Mouse (Mus musculus) kidney, postnatal 0 days (tissue): ENCODE data around the gene Unk. TPM values are rescaled to one million over a fixed set of nuclear protein-coding genes. Genes with fewer than 3 reads are reported as not detected.
A peak's percentile ranks its signal among the peaks of the same experiment; 100 is the strongest.
"Not testable (repeated sequence)": the region's sequence is repeated elsewhere in the genome, so short reads cannot be mapped to it uniquely, and the experiment has no call there.

Source experiments
- ATAC-seq: fragments of 200-750 bp; cut with Nextera tagmentation; replicated peaks from 2 replicates; pipeline ENCODE4 v1.8.0; 2017; ENCODE audit warnings: low read depth, moderate number of reproducible peaks, moderate TSS enrichment, moderate library complexity; ENCODE audit not compliant: low FRiP score
- DNase-seq: peaks from one replicate; pipeline ENCODE4 v3.0.0-alpha.2; 2016; ENCODE audit warnings: low spot score
- H3K27ac ChIP-seq: fragments of 300-500 bp; sonication (generic); 2 replicates; pipeline ENCODE4 v1.5.1; 2014; ENCODE audit warnings: mild to moderate bottlenecking
- H3K27me3 ChIP-seq: fragments of 300-500 bp; sonication (generic); 2 replicates; pipeline ENCODE4 v1.6.1; 2014; ENCODE audit warnings: low read length, mixed read lengths; ENCODE audit not compliant: insufficient read depth
- H3K36me3 ChIP-seq: fragments of 300-500 bp; sonication (generic); 2 replicates; pipeline ENCODE4 v1.6.1; 2014; ENCODE audit warnings: low read length, mixed read lengths; ENCODE audit not compliant: insufficient read depth
- H3K4me1 ChIP-seq: fragments of 300-500 bp; sonication (generic); replicated peaks from 2 replicates; pipeline ENCODE4 v1.6.1; 2014; ENCODE audit warnings: antibody characterized with exemption, low read length, mixed read lengths; ENCODE audit not compliant: insufficient read depth
- H3K4me2 ChIP-seq: fragments of 300-500 bp; sonication (generic); 2 replicates; pipeline ENCODE4 v1.6.1; 2014; ENCODE audit warnings: mild to moderate bottlenecking, low read length, moderate library complexity, mixed read lengths
- H3K4me3 ChIP-seq: fragments of 300-500 bp; sonication (generic); replicated peaks from 2 replicates; pipeline ENCODE4 v1.5.1; 2014; ENCODE audit warnings: low read depth, low read length
- H3K9ac ChIP-seq: fragments of 300-500 bp; sonication (generic); 2 replicates; pipeline ENCODE4 v1.6.1; 2014; ENCODE audit warnings: low read depth, low read length
- H3K9me3 ChIP-seq: fragments of 300-500 bp; sonication (generic); replicated peaks from 2 replicates; pipeline ENCODE4 v1.6.1; 2016; ENCODE audit warnings: low read length, inconsistent platforms, mixed read lengths
- CTCF ChIP-seq: IDR thresholded peaks from 2 replicates; pipeline ENCODE4 v1.5.1; 2016; ENCODE audit warnings: antibody characterized with exemption, low read depth, mild to moderate bottlenecking, moderate library complexity
- WGBS: fragments of 180-500 bp; shearing (Covaris S2); extraction: QIAGEN DNeasy Blood & Tissue Kit; methylation state at CpG from one replicate; pipeline ENCODE4 v1.1.7; 2014; 5-methylcytosine and 5-hydroxymethylcytosine counted together
- polyA plus RNA-seq: library from polyadenylated mRNA; unstranded; fragments of >200 nt; fragmentation: Nextera tagmentation; extraction: Ambion mirVana; gene quantifications from 2 replicates; pipeline ENCODE4 v1.2.1, GENCODE M21; 2015

Gene Unk
- polyA plus RNA-seq, 1 experiment from 2014 or later: 21.4 TPM

DNA sequence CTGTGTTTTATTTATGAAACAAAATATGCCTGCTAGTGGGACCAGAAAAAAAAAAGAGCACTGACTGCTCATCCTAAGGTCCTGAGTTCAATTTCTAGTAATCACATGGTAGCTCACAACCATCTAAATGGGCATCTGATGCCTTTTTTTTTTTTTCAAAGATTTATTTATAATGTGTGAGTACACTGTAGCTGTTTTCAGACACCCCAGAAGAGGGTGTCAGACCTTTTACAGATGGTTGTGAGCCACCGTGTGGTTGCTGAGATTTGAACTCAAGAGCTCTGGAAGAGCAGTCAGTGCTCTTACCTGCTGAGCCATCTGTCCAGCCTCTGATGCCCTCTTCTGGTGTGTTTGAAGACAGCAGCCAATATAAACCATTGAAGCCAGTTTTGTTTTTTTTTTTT is 9.6 kb upstream of the Unk start:
- Histone ChIP-seq H3K4me1 (no peaks in the 10 kb centered on the region), H3K4me3 (no peak overlapping the region), H3K27ac (0 out of 2 replicates have a peak overlapping the region, but pooled peaks have one; percentile 26), H3K9ac (no peak overlapping the region), H3K27me3 (no peaks in the 10 kb centered on the region), H3K36me3 (peaks cover 9% of the 10 kb centered on the region), H3K9me3 (no peaks in the 10 kb centered on the region), H3K4me2 (no peak overlapping the region)
- WGBS: 31% methylated on average over 1 of the region's 1 CpGs
- ATAC-seq (no peak), DNase-seq (no peak)
- TF ChIP-seq CTCF: peak; percentile 62

DNA sequence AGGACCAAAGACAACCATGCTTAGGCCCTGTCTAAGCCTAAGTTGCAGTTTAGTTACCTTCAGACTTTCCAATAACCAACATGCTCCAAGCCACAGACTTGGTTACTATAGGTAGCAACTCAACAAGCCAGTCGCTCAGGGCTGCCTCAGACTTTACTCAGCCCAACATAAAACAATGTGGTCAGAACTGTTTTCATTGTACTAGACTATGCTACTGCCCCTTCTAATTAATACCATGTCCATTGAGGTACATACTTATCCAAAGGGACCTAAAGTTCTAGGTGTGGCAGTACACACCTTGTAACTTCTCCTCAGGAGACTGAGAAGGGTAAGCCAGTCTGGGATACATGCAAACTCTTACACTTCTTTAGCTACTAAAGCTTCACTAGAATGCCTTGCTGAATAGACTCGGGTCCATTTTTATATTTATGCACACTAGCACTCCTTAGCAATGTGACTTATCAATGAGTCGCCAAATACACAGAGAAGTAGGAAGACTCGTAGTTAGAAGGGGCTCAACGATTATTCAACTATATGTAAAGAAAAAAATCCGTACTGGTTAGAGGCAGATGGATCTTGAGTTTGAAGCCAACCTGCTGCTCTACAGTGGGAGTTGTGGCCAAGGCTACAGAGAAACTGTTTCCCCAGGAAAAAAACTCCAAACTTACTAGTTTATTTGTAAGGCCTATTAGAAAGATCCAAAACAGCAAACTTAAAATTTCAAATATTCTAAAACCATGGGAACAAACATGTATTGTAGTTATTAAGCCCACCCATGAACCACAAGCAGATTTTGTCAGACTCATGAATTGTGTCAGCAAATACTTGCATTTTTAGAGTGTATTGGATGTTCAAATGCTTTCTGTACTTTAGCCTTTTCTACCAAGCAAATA is 8.5 kb upstream of the Unk start:
- no peak overlapping the region for H3K27ac ChIP-seq

DNA sequence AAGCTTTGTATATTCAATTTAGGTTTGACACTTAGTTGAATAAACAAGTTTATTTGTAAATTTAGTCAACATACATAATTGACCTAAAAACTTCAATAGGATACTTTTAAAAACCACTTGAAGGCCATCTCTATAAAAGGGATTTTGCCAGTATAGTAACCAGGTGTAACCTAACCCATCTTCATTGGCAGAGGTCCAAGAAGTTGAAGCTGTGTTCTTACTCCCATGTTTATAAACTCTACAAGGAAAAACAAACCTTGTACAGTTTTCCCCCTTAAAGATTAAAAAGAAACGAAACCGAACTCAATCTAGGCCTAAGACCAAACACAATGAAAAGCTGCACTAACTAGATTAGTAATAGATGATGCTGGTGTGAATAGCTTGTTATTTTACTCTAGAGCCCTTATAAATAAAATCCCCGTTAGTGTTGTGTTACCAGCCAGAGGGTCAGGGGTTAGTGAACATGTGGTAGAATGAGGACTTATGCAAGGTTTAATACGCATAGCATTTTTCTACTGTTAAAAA is 7.8 kb upstream of the Unk start:
- Histone ChIP-seq H3K4me3 (peak overlapping the region; percentile 48), H3K27me3 (no peaks in the 10 kb centered on the region), H3K4me1 (no peaks in the 10 kb centered on the region), H3K27ac (no peak overlapping the region), H3K9me3 (no peaks in the 10 kb centered on the region), H3K4me2 (peak overlapping the region; percentile 70), H3K36me3 (peaks cover 9% of the 10 kb centered on the region), H3K9ac (peak overlapping the region; percentile 51; the same call in 1 of the 2 replicates)
- 33% methylated on average over 4 of the region's 4 CpGs for WGBS
- ATAC-seq (no peak), DNase-seq (no peak)
- no peak for TF ChIP-seq CTCF

More for the DNA sequence above, 8.5 kb upstream of the Unk start:
- H3K9me3 ChIP-seq: no peaks in the 10 kb centered on the region
- no peaks in the 10 kb centered on the region for H3K27me3 ChIP-seq
- H3K9ac ChIP-seq: no peak overlapping the region
- ATAC-seq (no peak), DNase-seq (no peak)
- H3K36me3 ChIP-seq: peaks cover 9% of the 10 kb centered on the region
- TF ChIP-seq CTCF: no peak
- H3K4me2 ChIP-seq: peak overlapping the region; percentile 70
- H3K4me3 ChIP-seq: peak overlapping the region; percentile 48
- 75% methylated on average over 6 of the region's 6 CpGs for WGBS
- H3K4me1 ChIP-seq: no peaks in the 10 kb centered on the region

DNA sequence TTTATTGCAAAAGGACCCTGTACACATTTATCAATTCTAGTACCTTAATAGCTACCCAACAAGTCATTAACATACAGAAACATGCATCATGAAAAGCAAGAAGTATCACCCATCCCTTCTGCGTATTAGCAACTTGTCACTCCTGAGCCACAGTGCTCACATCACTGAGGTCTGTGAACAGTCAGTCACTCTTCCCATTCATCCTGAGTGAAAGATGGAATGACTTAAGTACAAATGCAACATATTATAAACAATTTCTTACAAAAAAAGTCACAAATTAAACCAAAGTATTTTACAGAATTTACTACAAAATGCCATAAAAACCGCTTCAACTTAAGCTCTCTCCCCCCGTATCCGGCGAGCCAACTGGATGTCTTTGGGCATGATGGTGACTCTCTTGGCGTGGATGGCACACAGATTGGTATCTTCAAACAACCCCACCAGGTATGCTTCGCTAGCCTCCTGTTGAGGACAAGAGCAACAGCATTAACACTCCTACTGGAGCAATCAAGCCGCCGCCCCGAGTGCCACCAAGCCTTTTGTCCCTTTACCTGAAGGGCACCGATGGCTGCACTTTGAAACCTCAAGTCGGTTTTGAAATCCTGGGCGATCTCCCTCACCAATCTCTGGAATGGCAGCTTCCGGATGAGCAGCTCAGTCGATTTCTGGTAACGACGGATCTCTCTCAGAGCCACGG is 6.9 kb upstream of the Unk start:
- DNase-seq, H3K36me3 ChIP-seq, H3K9me3 ChIP-seq, H3K4me1 ChIP-seq, H3K27me3 ChIP-seq, ATAC-seq: not testable (repeated sequence)
- H3K4me2 ChIP-seq: peak overlapping the region; percentile 35
- H3K4me3 ChIP-seq: peak overlapping the region; percentile 94
- H3K9ac ChIP-seq: peak overlapping the region; percentile 99
- 2% methylated on average over 18 of the region's 18 CpGs for WGBS
- peak overlapping the region; percentile 95 for H3K27ac ChIP-seq

DNA sequence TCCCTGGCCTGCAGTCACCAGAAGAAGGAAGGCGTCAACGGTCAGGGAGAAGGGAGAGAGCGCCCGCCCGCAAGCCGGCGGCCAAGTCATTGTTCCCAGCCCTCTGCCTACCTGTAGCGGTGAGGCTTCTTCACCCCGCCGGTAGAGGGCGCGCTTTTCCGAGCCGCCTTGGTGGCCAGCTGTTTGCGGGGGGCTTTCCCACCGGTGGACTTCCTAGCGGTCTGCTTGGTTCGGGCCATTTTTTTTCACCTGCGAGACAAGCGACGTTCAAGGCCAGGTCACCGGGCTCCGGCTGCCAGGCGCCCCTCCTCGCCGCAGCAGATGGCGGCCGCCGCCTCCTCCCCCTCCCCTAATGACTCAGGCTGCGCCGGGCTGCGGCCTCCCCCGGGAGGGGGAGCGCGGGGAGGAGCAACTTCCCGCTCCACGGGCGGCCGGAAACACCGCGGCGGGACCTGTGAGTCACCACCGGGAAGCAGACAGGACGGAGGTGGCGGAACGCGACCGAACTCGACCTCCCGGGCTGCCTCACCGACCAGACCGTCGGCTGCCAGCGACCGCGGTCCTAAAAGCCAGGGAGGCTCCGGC is 6.3 kb upstream of the Unk start:
- H3K9ac ChIP-seq: peak overlapping the region; percentile 99
- no peaks in the 10 kb centered on the region for H3K4me1 ChIP-seq
- H3K36me3 ChIP-seq: peaks cover 9% of the 10 kb centered on the region
- H3K4me2 ChIP-seq: peak overlapping the region; percentile 35
- peak overlapping the region; percentile 95 for H3K27ac ChIP-seq
- TF ChIP-seq CTCF: peak; percentile 69
- ATAC-seq: peak; percentile 37
- H3K4me3 ChIP-seq: peak overlapping the region; percentile 94
- no peaks in the 10 kb centered on the region for H3K9me3 ChIP-seq
- WGBS: under 1% methylated on average over 54 of the region's 57 CpGs
- no peaks in the 10 kb centered on the region for H3K27me3 ChIP-seq
- DNase-seq: no peak

DNA sequence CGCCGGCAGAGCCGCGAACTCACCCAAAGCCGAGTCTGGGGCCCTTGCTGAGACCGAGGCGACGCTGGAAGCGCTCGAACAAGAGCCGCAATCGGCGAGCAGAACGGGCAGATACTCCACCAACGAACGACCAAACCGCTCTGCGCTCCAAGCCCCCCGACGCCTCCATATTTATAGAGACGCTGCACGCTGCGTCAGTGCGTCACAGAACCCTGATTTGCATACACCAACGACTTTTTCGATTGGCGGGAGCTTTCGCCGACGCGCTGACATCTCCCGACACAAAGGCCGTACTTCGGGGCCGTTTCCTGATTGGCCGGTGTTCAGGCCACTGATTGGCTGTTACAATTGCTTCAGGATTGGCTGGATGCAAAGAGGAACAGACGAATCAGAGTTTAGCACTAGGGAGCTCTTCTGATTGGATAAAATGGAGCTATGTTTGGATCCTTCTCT is 5.7 kb upstream of the Unk start:
- Histone ChIP-seq H3K4me1 (no peaks in the 10 kb centered on the region), H3K9ac (peak overlapping the region; percentile 99), H3K4me2 (no peak overlapping the region), H3K27ac (peak overlapping the region; percentile 95), H3K4me3 (peak overlapping the region; percentile 94), H3K9me3 (no peaks in the 10 kb centered on the region), H3K36me3 (peaks cover 9% of the 10 kb centered on the region), H3K27me3 (no peaks in the 10 kb centered on the region)
- DNase-seq (peak; percentile 100), ATAC-seq (peak; percentile 90)
- no peak for TF ChIP-seq CTCF
- under 1% methylated on average over 37 of the region's 37 CpGs for WGBS
